Comparison of ENCODE assay signal across 8 mouse cellular contexts in the genomic region with DNA sequence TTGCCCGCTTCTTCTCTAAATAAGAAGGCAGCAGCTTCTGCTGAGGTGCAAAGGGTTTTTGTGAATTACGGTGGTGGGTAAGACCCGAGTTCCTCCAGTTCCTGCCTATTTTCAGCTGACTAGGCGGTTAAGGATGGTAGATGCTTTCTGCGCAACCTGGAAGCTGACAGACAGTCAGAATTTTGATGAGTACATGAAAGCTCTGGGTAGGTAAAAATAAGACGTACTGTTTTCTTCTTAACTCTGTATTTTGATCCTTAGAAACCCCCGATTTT. TPM values are rescaled to one million over a fixed set of nuclear protein-coding genes. Genes with fewer than 3 reads are reported as not detected.
A peak's percentile ranks its signal among the peaks of the same experiment; 100 is the strongest.
DNase-seq lines count a peak whose midpoint lies in the region; ATAC-seq and TF ChIP-seq lines count a peak whose summit lies in the region.

A gene (plus strand): TSS at position 6 of the 275 bp plus-strand sequence.

- no peak for ATAC-seq in heart, embryonic 15.5 days (replicated peaks; ENCODE audit: insufficient number of reproducible peaks, insufficient read depth, low FRiP score, low read depth)
- ATAC-seq in forebrain, embryonic 15.5 days (replicated peaks): no peak; the same call in 1 of the 2 replicates
- no peak for ATAC-seq in inflammation-experienced regulatory T-cells, adult 6 months

- H3K27ac ChIP-seq in heart, embryonic 15.5 days: no peak within 1 kb of the TSS
- H3K27ac ChIP-seq in cortical plate, adult 2 months (ENCODE audit: insufficient read depth, low read length): peak within 1 kb of the TSS; percentile 92
- H3K27ac ChIP-seq in forebrain, embryonic 15.5 days (replicated peaks): peak within 1 kb of the TSS; percentile 88

- H3K4me3 ChIP-seq in heart, embryonic 15.5 days: no peak within 1 kb of the TSS; the same call in 1 of the 2 replicates
- peak within 1 kb of the TSS; percentile 32 for H3K4me3 ChIP-seq in cortical plate, adult 2 months (ENCODE audit: insufficient read depth, low read length)
- H3K4me3 ChIP-seq in forebrain, embryonic 15.5 days: peak within 1 kb of the TSS; percentile 39

- H3K9me3 ChIP-seq in heart, embryonic 15.5 days (replicated peaks): no peaks in the 10 kb centered on the region
- no peaks in the 10 kb centered on the region for H3K9me3 ChIP-seq in forebrain, embryonic 15.5 days

- no peak for TF ChIP-seq CTCF in cortical plate, adult 2 months (IDR thresholded peaks at IDR 0.05; ENCODE audit: extremely low read depth, insufficient read depth, low read length)

- no peaks in the 10 kb centered on the region for H3K27me3 ChIP-seq in heart, embryonic 15.5 days
- no peaks in the 10 kb centered on the region for H3K27me3 ChIP-seq in forebrain, embryonic 15.5 days

- no peak for DNase-seq in heart, postnatal 14 days
- no peak for DNase-seq in left cerebral cortex, postnatal 36 days (ENCODE audit: low spot score in 2 of 2)
- DNase-seq in urinary bladder, adult 2 months (ENCODE audit: low spot score): no peak
- no peak for DNase-seq in lung, adult 18-20 months

- no peaks in the 10 kb centered on the region for H3K36me3 ChIP-seq in heart, embryonic 15.5 days
- no peaks in the 10 kb centered on the region for H3K36me3 ChIP-seq in forebrain, embryonic 15.5 days

- no peak for TF ChIP-seq POLR2A in cortical plate, adult 2 months (IDR thresholded peaks at IDR 0.05; ENCODE audit: extremely low read depth, insufficient read depth, low read length)

- WGBS in heart, embryonic 15.5 days: 30% methylated on average over 7 of the region's 7 CpGs
- WGBS in forebrain, embryonic 15.5 days: 2% methylated on average over 7 of the region's 7 CpGs

- intact Hi-C loops in heart, postnatal 14 days (cut with DNase I): no loop called here
- intact Hi-C loops in left cerebral cortex, postnatal 36 days (cut with DNase I): no loop called here

- H3K9ac ChIP-seq in heart, embryonic 15.5 days: no peak within 1 kb of the TSS
- H3K9ac ChIP-seq in forebrain, embryonic 15.5 days (replicated peaks): peak within 1 kb of the TSS; percentile 45

- H3K4me1 ChIP-seq in heart, embryonic 15.5 days (replicated peaks): no peaks in the 10 kb centered on the region; the same call in 1 of the 2 replicates
- peaks cover 6% of the 10 kb centered on the region for H3K4me1 ChIP-seq in cortical plate, adult 2 months (ENCODE audit: control insufficient read depth, insufficient read depth, low read length)
- H3K4me1 ChIP-seq in forebrain, embryonic 15.5 days: peaks cover 38% of the 10 kb centered on the region

- H3K4me2 ChIP-seq in heart, embryonic 15.5 days: peak within 1 kb of the TSS; percentile 28
- H3K4me2 ChIP-seq in forebrain, embryonic 15.5 days (replicated peaks): peak within 1 kb of the TSS; percentile 48

RNA-seq across cellular contexts. Expression of the gene that starts here (rescaled TPM):
- 13.0 and 14.6 TPM in 2 replicates for polyA plus RNA-seq in heart, embryonic 15.5 days (2015; fragmentation: Nextera tagmentation; extraction: Ambion mirVana)
- 1 to 10 TPM; 1.9 to 2.9 TPM for total RNA-seq in heart, postnatal 14 days (2021)
- polyA plus RNA-seq in cortical plate, adult 2 months (2012; rRNA removed): 66.2 TPM in 2 replicates
- polyA plus RNA-seq in forebrain, embryonic 15.5 days (2015; fragmentation: Nextera tagmentation; extraction: Ambion mirVana): 1,454 and 1,621 TPM in 2 replicates
- total RNA-seq in left cerebral cortex, postnatal 36 days (2021): 10 to 100 TPM; 44.4 to 50.3 TPM
- not detected for polyA plus RNA-seq in inflammation-experienced regulatory T-cells, adult 6 months (2017; shearing (Covaris generic))
- 0.95 and 1.4 TPM in 2 replicates for polyA plus RNA-seq in urinary bladder, adult 2 months (2012; rRNA removed)

Comparison
In these comparisons a context has a peak if more than half of its experiments do, and no peak if none do; other contexts are left out.
1. RNA of the gene that starts here (total RNA-seq): 44.4 to 50.3 TPM in left cerebral cortex, postnatal 36 days; 1.9 to 2.9 TPM in heart, postnatal 14 days; every median in the first group is over 10 times any median in the second.
2. RNA of the gene that starts here (polyA plus RNA-seq): 1,454 to 1,621 TPM in forebrain, embryonic 15.5 days; 66.2 TPM in cortical plate, adult 2 months, 13.0 to 14.6 TPM in heart, embryonic 15.5 days, 0.95 to 1.4 TPM in urinary bladder, adult 2 months and not detected in inflammation-experienced regulatory T-cells, adult 6 months; every median in the first group is over 10 times any median in the second.